Mouse (Mus musculus) thymus, adult 2 months (tissue): Measurements from ENCODE around the gene Supt4a.

ENCODE experiments used
- CTCF ChIP-seq: fragments of 200-500 bp; IDR thresholded peaks from 2 replicates; pipeline ENCODE4 v1.5.1; 2012; ENCODE audit warnings: mild to moderate bottlenecking, control low read depth, low read length, moderate library complexity, borderline replicate concordance; ENCODE audit not compliant: control insufficient read depth, poor library complexity, insufficient read depth; ENCODE audit errors: extremely low read depth
- POLR2A ChIP-seq: fragments of 200-500 bp; IDR thresholded peaks from 2 replicates; pipeline ENCODE4 v1.6.1; 2012; ENCODE audit warnings: mild to moderate bottlenecking, low read length, control low read depth, moderate library complexity; ENCODE audit not compliant: control insufficient read depth, poor library complexity, insufficient read depth; ENCODE audit errors: extremely low read depth

DNA sequence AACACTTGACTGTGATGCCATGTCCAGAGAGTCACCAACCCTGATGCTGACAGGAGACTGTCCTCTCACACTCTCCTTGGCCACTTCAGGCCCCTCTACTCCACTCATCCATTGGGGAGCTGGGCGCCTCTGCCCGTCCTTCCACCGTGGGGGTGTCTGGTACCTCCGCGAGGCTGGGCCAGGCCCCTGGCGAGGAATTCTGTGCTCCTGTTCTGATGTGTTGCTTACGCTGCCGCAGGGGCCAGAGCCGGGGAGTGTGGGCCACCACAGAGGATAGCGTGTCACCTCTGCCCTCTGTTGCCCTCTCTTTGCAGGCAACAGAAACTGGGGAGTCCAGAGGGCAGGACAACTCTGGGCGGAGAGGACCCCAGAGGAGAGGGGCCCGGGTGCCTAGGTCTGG lies 41.6 kb downstream of the Supt4a start:
- no peak for TF ChIP-seq CTCF
- TF ChIP-seq POLR2A: no peak
